Mouse (Mus musculus) stomach, postnatal 0 days (tissue): Measurements from ENCODE around the gene Nsmce4a. TPM values are rescaled to one million over a fixed set of nuclear protein-coding genes. Genes with fewer than 3 reads are reported as not detected.

Source experiments
- ATAC-seq: fragments of 200-750 bp; cut with Nextera tagmentation; 2 replicates; pipeline ENCODE4 v1.8.0; 2017; ENCODE audit not compliant: low FRiP score, low TSS enrichment
- DNase-seq: peaks from one replicate; pipeline ENCODE4 v3.0.0-alpha.2; 2016; ENCODE audit warnings: low spot score
- H3K27ac ChIP-seq: fragments of 300-500 bp; sonication (generic); replicated peaks from 2 replicates; pipeline ENCODE4 v1.5.1; 2014; ENCODE audit warnings: mild to moderate bottlenecking, control low read depth
- H3K27me3 ChIP-seq: fragments of 300-500 bp; sonication (generic); 2 replicates; pipeline ENCODE4 v1.6.1; 2014; ENCODE audit warnings: low read length; ENCODE audit not compliant: control insufficient read depth, insufficient read depth
- H3K36me3 ChIP-seq: fragments of 300-500 bp; sonication (generic); 2 replicates; pipeline ENCODE4 v1.6.1; 2014; ENCODE audit warnings: low read length, mixed read lengths; ENCODE audit not compliant: control insufficient read depth, insufficient read depth
- H3K4me1 ChIP-seq: fragments of 300-500 bp; sonication (generic); replicated peaks from 2 replicates; pipeline ENCODE4 v1.6.1; 2014; ENCODE audit warnings: antibody characterized with exemption; ENCODE audit not compliant: control insufficient read depth, insufficient read depth
- H3K4me2 ChIP-seq: fragments of 300-500 bp; sonication (generic); replicated peaks from 2 replicates; pipeline ENCODE4 v1.6.1; 2014; ENCODE audit warnings: low read depth, mild to moderate bottlenecking, control low read depth, moderate library complexity
- H3K4me3 ChIP-seq: fragments of 300-500 bp; sonication (generic); 2 replicates; pipeline ENCODE4 v1.5.1; 2014; ENCODE audit warnings: low read depth, low read length, control low read depth
- H3K9ac ChIP-seq: fragments of 300-500 bp; sonication (generic); 2 replicates; pipeline ENCODE4 v1.6.1; 2014; ENCODE audit warnings: mild to moderate bottlenecking, low read length, control low read depth, mixed read lengths
- H3K9me3 ChIP-seq: fragments of 300-500 bp; sonication (generic); 2 replicates; pipeline ENCODE4 v1.6.1; 2016; ENCODE audit warnings: low read length; ENCODE audit not compliant: control insufficient read depth
- CTCF ChIP-seq: IDR thresholded peaks from 2 replicates; pipeline ENCODE4 v1.5.1; 2016; ENCODE audit warnings: antibody characterized with exemption, low read depth, mild to moderate bottlenecking, moderate library complexity
- EP300 ChIP-seq: optimal IDR thresholded peaks from 2 replicates; pipeline ENCODE3; 2016; ENCODE audit warnings: antibody characterized with exemption
- WGBS: fragments of 180-500 bp; shearing (Covaris S2); extraction: QIAGEN DNeasy Blood & Tissue Kit; methylation state at CpG from one replicate; pipeline ENCODE4 v1.1.7; 2014; 5-methylcytosine and 5-hydroxymethylcytosine counted together
- polyA plus RNA-seq: library from polyadenylated mRNA; unstranded; fragments of >200 nt; fragmentation: Nextera tagmentation; extraction: Ambion mirVana; gene quantifications from 2 replicates; pipeline ENCODE4 v1.2.1, GENCODE M21; 2015

Gene Nsmce4a
- polyA plus RNA-seq, 1 experiment from 2014 or later: 89.7 TPM

GRCm38 (mm10) chr7:130606958-130607357 is 34.0 kb upstream of the Nsmce4a start:
- DNase-seq (no peak), ATAC-seq (no peak)
- no peak for TF ChIP-seq EP300
- TF ChIP-seq CTCF: no peak
- no peaks in the 10 kb centered on the region for H3K27me3 ChIP-seq
- H3K9me3 ChIP-seq: no peaks in the 10 kb centered on the region
- H3K36me3 ChIP-seq: no peaks in the 10 kb centered on the region
- no peak overlapping the region for H3K4me3 ChIP-seq
- 88% methylated on average over 4 of the region's 4 CpGs for WGBS
- no peaks in the 10 kb centered on the region for H3K4me1 ChIP-seq
- H3K9ac ChIP-seq: no peak overlapping the region
- H3K27ac ChIP-seq: no peak overlapping the region
- H3K4me2 ChIP-seq: no peak overlapping the region

GRCm38 (mm10) chr7:130605111-130605510 is 32.2 kb upstream of the Nsmce4a start:
- ATAC-seq (peak; percentile 53; the same call in 1 of the 2 replicates), DNase-seq (peak; percentile 27)
- Histone ChIP-seq H3K4me1 (no peaks in the 10 kb centered on the region), H3K27me3 (no peaks in the 10 kb centered on the region), H3K27ac (no peak overlapping the region), H3K9me3 (no peaks in the 10 kb centered on the region), H3K4me3 (no peak overlapping the region), H3K36me3 (no peaks in the 10 kb centered on the region), H3K9ac (no peak overlapping the region), H3K4me2 (no peak overlapping the region)
- peak; percentile 82 for TF ChIP-seq CTCF
- TF ChIP-seq EP300: no peak
- WGBS: 21% methylated on average over 6 of the region's 6 CpGs

- Histone ChIP-seq H3K36me3 (no peaks in the 10 kb centered on the region), H3K4me1 (no peaks in the 10 kb centered on the region), H3K27ac (no peak overlapping the region), H3K4me3 (no peak overlapping the region), H3K9me3 (no peaks in the 10 kb centered on the region), H3K27me3 (no peaks in the 10 kb centered on the region), H3K4me2 (no peak overlapping the region), H3K9ac (no peak overlapping the region)
- 78% methylated on average over 2 of the region's 2 CpGs for WGBS
- no peak for DNase-seq
- TF ChIP-seq EP300 (no peak), CTCF (no peak)
- ATAC-seq: no peak
Observed at GRCm38 (mm10) chr7:130604390-130604789, 31.5 kb upstream of the Nsmce4a start.

GRCm38 (mm10) chr7:130603556-130603955 is 30.6 kb upstream of the Nsmce4a start:
- WGBS: 76% methylated on average over 5 of the region's 5 CpGs
- Histone ChIP-seq H3K27ac (no peak overlapping the region), H3K4me1 (no peaks in the 10 kb centered on the region), H3K27me3 (no peaks in the 10 kb centered on the region), H3K9ac (no peak overlapping the region), H3K36me3 (no peaks in the 10 kb centered on the region), H3K9me3 (no peaks in the 10 kb centered on the region), H3K4me3 (no peak overlapping the region), H3K4me2 (no peak overlapping the region)
- no peak for ATAC-seq
- no peak for TF ChIP-seq EP300
- no peak for TF ChIP-seq CTCF
- no peak for DNase-seq

GRCm38 (mm10) chr7:130602804-130603203 is 29.9 kb upstream of the Nsmce4a start:
- no peak overlapping the region for H3K4me2 ChIP-seq
- 83% methylated on average over 1 of the region's 1 CpGs for WGBS
- no peak overlapping the region for H3K4me3 ChIP-seq
- no peaks in the 10 kb centered on the region for H3K36me3 ChIP-seq
- DNase-seq (no peak), ATAC-seq (no peak)
- no peak overlapping the region for H3K27ac ChIP-seq
- no peaks in the 10 kb centered on the region for H3K4me1 ChIP-seq
- no peaks in the 10 kb centered on the region for H3K9me3 ChIP-seq
- H3K9ac ChIP-seq: no peak overlapping the region
- TF ChIP-seq EP300 (no peak), CTCF (no peak)
- no peaks in the 10 kb centered on the region for H3K27me3 ChIP-seq

- Histone ChIP-seq H3K9ac (no peak overlapping the region), H3K27me3 (no peaks in the 10 kb centered on the region), H3K36me3 (no peaks in the 10 kb centered on the region), H3K4me2 (no peak overlapping the region), H3K9me3 (no peaks in the 10 kb centered on the region), H3K27ac (no peak overlapping the region), H3K4me1 (no peaks in the 10 kb centered on the region), H3K4me3 (no peak overlapping the region)
- TF ChIP-seq CTCF: no peak
- no peak for TF ChIP-seq EP300
- no peak for DNase-seq
- no peak for ATAC-seq
- 56% methylated on average over 2 of the region's 2 CpGs for WGBS
Observed at GRCm38 (mm10) chr7:130600546-130600945, 27.6 kb upstream of the Nsmce4a start.
